Mouse (Mus musculus): Measurements from ENCODE around the gene Stat1.

- TF ChIP-seq CTCF (conservative IDR thresholded peaks at IDR 0.05; ENCODE audit: insufficient read depth, insufficient read length, low read depth, low read length) (peak; percentile 93), POLR2A (IDR thresholded peaks at IDR 0.05; ENCODE audit: low read depth, low read length) (peak; percentile 65)
Observed at GRCm38 (mm10) chr1:52113666-52114069, 5.6 kb upstream of the Stat1 start.
